ENCODE assay signal across 8 mouse cellular contexts in genomic region chr1:158653808-158654520, GRCm38 (mm10).
DNase-seq lines count a peak whose midpoint lies in the region; ATAC-seq and TF ChIP-seq lines count a peak whose summit lies in the region.

No protein-coding gene starts in this region.

- no peak for TF ChIP-seq EP300 in heart, adult 2 months (IDR thresholded peaks at IDR 0.05; ENCODE audit: insufficient read depth, low read depth, low read length)

- no peaks in the 10 kb centered on the region for H3K9me3 ChIP-seq in midbrain, embryonic 15.5 days

- H3K4me3 ChIP-seq in heart, adult 2 months, result no peak overlapping the region
- no peak overlapping the region for H3K4me3 ChIP-seq in midbrain, embryonic 15.5 days

- no peak overlapping the region for H3K27ac ChIP-seq in heart, adult 2 months
- no peak overlapping the region for H3K27ac ChIP-seq in midbrain, embryonic 15.5 days

- no peak overlapping the region for H3K4me2 ChIP-seq in midbrain, embryonic 15.5 days

- no peak for DNase-seq in heart, adult 2 months
- no peak for DNase-seq in heart, postnatal 25 days (ENCODE audit: low spot score)
- DNase-seq in MN1 (ENCODE audit: low spot score), result peak; percentile 84
- DNase-seq in cerebellum, postnatal 25 days, result peak; percentile 48 to 64
- peak; percentile 34 for DNase-seq in heart, postnatal 4 days
- peak; percentile 10 for DNase-seq in large intestine, adult 2 months (ENCODE audit: low read depth, low spot score)
- DNase-seq in spleen, adult 12 weeks (ENCODE audit: low spot score), result no peak

- no peaks in the 10 kb centered on the region for H3K4me1 ChIP-seq in heart, adult 2 months (ENCODE audit: control insufficient read depth, insufficient read depth, low read length)
- H3K4me1 ChIP-seq in midbrain, embryonic 15.5 days, result 0 out of 2 replicates have a peak, but pooled peaks cover 11% of the 10 kb centered on the region

- TF ChIP-seq CTCF in heart, adult 2 months (IDR thresholded peaks at IDR 0.05), result peak; percentile 64

- H3K36me3 ChIP-seq in heart, adult 2 months (ENCODE audit: control insufficient read depth, insufficient read depth, low read length), result no peaks in the 10 kb centered on the region
- H3K36me3 ChIP-seq in midbrain, embryonic 15.5 days (replicated peaks), result peaks cover 6% of the 10 kb centered on the region; the same call in 1 of the 2 replicates

- peak; percentile 66 for ATAC-seq in midbrain, embryonic 15.5 days (replicated peaks)

- no peak for TF ChIP-seq POLR2A in heart, adult 2 months (IDR thresholded peaks at IDR 0.05; ENCODE audit: insufficient read depth, low read depth, low read length)

- no peak overlapping the region for H3K9ac ChIP-seq in heart, adult 2 months (ENCODE audit: low read depth, low read length)
- H3K9ac ChIP-seq in midbrain, embryonic 15.5 days, result no peak overlapping the region

- no peaks in the 10 kb centered on the region for H3K27me3 ChIP-seq in heart, adult 2 months (ENCODE audit: control insufficient read depth, insufficient read depth, low read length)
- H3K27me3 ChIP-seq in midbrain, embryonic 15.5 days (replicated peaks), result no peaks in the 10 kb centered on the region

- 31% methylated on average over 4 of the region's 4 CpGs for WGBS in heart, adult 2 months
- 24% methylated on average over 4 of the region's 4 CpGs for WGBS in large intestine, adult 2 months
- WGBS in midbrain, embryonic 15.5 days, result 28% methylated on average over 4 of the region's 4 CpGs

- intact Hi-C loops in heart, adult 2 months (cut with DNase I), result loop anchor here (5.0 to 10.0 kb wide), 3 partner anchors 309 to 1102 kb away; no protein-coding TSS in a partner anchor
- intact Hi-C loops in heart, postnatal 25 days (cut with DNase I), result loop anchor here (5.0 to 10.0 kb wide), 2 partner anchors 309 to 907 kb away; no protein-coding TSS in a partner anchor

- no peaks in the 10 kb centered on the region for H3K79me2 ChIP-seq in heart, adult 2 months (replicated peaks; ENCODE audit: control insufficient read depth, insufficient read depth, low read length)

Comparison
In these comparisons a context has a peak if more than half of its experiments do, and no peak if none do; other contexts are left out.
1. DNase-seq: peak in MN1 (single experiment), cerebellum, postnatal 25 days (2 of 2), heart, postnatal 4 days (single experiment) and large intestine, adult 2 months (single experiment); none in heart, adult 2 months (0 of 2), heart, postnatal 25 days (single experiment) and spleen, adult 12 weeks (single experiment).